Mouse (Mus musculus) CH12.LX (cell line): ENCODE measurements around the gene Gm17545. TPM values are rescaled to one million over a fixed set of nuclear protein-coding genes. Genes with fewer than 3 reads are reported as not detected.

ENCODE experiments used
- DNase-seq: peaks from one replicate; pipeline ENCODE4 v3.0.0-alpha.2; 2013; ENCODE audit errors: extremely low read depth
- H3K27ac ChIP-seq: 2 replicates; pipeline ENCODE4 v1.5.1; 2012; ENCODE audit warnings: low read depth, mild to moderate bottlenecking, control low read depth, moderate library complexity; ENCODE audit not compliant: insufficient read depth
- H3K27me3 ChIP-seq: replicated peaks from 2 replicates; pipeline ENCODE3; 2012; ENCODE audit warnings: inconsistent platforms
- H3K36me3 ChIP-seq, 2 experiments: replicated peaks in 1 of 2; 2 replicates each; pipeline versions ENCODE3 to v1.6.1; 2012; ENCODE audit warnings: inconsistent platforms in 1 of 2, low read length in 1 of 2, mild to moderate bottlenecking in 1 of 2, mixed read lengths in 1 of 2, moderate library complexity in 1 of 2; ENCODE audit not compliant: control insufficient read depth in 1 of 2, insufficient read depth in 1 of 2
- H3K4me1 ChIP-seq, 2 experiments: 2 replicates each; pipeline ENCODE4 v1.6.1; 2012; ENCODE audit warnings: inconsistent platforms in 1 of 2, moderate library complexity in 1 of 2; ENCODE audit not compliant: insufficient read depth in 2 of 2, control insufficient read depth in 1 of 2
- H3K4me2 ChIP-seq: 2 replicates; pipeline ENCODE4 v1.6.1; 2012; ENCODE audit warnings: low read depth, mild to moderate bottlenecking, control low read depth; ENCODE audit not compliant: poor library complexity, insufficient read depth, severe bottlenecking
- H3K4me3 ChIP-seq, 3 experiments: fragments of 150-350 bp in 1 of 3; sonication (generic) in 1 of 3; replicated peaks in 1 of 3; 2 replicates each; pipeline versions ENCODE3 to v1.5.1; 2011 to 2012; ENCODE audit warnings: low read depth in 2 of 3, low read length in 2 of 3, mild to moderate bottlenecking in 2 of 3, moderate library complexity in 2 of 3, control low read depth in 1 of 3, improper control_type of control experiment in 1 of 3, inconsistent platforms in 1 of 3, mixed read lengths in 1 of 3; ENCODE audit not compliant: poor library complexity in 1 of 3
- H3K79me2 ChIP-seq: replicated peaks from 2 replicates; pipeline ENCODE4 v1.6.1; 2012; ENCODE audit warnings: mild to moderate bottlenecking, moderate library complexity; ENCODE audit not compliant: control insufficient read depth, poor library complexity, insufficient read depth, severe bottlenecking; ENCODE audit errors: extremely low read depth
- H3K9ac ChIP-seq: 2 replicates; pipeline ENCODE4 v1.6.1; 2012; ENCODE audit warnings: low read depth, mild to moderate bottlenecking, control low read depth, moderate library complexity; ENCODE audit not compliant: insufficient read depth
- H3K9me3 ChIP-seq: replicated peaks from 2 replicates; pipeline ENCODE3; 2012; ENCODE audit warnings: low read length, inconsistent platforms, mixed read lengths
- BHLHE40 ChIP-seq: IDR thresholded peaks from 2 replicates; pipeline ENCODE4 v1.6.1; 2011; ENCODE audit warnings: mild to moderate bottlenecking, low read depth, low read length, improper control_type of control experiment
- CHD1 ChIP-seq: IDR thresholded peaks from 2 replicates; pipeline ENCODE4 v1.6.1; 2012; ENCODE audit warnings: low read depth, low read length, improper control_type of control experiment, inconsistent platforms
- E2F4 ChIP-seq: IDR thresholded peaks from 2 replicates; pipeline ENCODE4 v1.6.1; 2011; ENCODE audit warnings: low read depth, low read length, improper control_type of control experiment; ENCODE audit not compliant: insufficient replicate concordance
- ELF1 ChIP-seq: IDR thresholded peaks from 2 replicates; pipeline ENCODE4 v1.6.1; 2014; ENCODE audit warnings: low read depth, mild to moderate bottlenecking, inconsistent platforms, low read length, improper control_type of control experiment
- EP300 ChIP-seq: IDR thresholded peaks from 2 replicates; pipeline ENCODE4 v1.6.1; 2011; ENCODE audit warnings: low read length, improper control_type of control experiment
- ETS1 ChIP-seq: conservative IDR thresholded peaks from 2 replicates; pipeline ENCODE4 v1.6.1; 2012; ENCODE audit warnings: low read depth, mild to moderate bottlenecking, inconsistent platforms, low read length, improper control_type of control experiment, moderate library complexity
- GABPA ChIP-seq: IDR thresholded peaks from 2 replicates; pipeline ENCODE4 v1.6.1; 2012; ENCODE audit warnings: low read depth, low read length, improper control_type of control experiment, inconsistent platforms; ENCODE audit not compliant: insufficient replicate concordance
- IRF4 ChIP-seq: IDR thresholded peaks from 2 replicates; pipeline ENCODE4 v1.6.1; 2014; ENCODE audit warnings: low read depth, mild to moderate bottlenecking, inconsistent platforms, low read length, improper control_type of control experiment
- KAT2A ChIP-seq: IDR thresholded peaks from 2 replicates; pipeline ENCODE4 v1.6.1; 2012; ENCODE audit warnings: low read length, improper control_type of control experiment, inconsistent platforms; ENCODE audit not compliant: insufficient replicate concordance
- MAFK ChIP-seq: IDR thresholded peaks from 2 replicates; pipeline ENCODE4 v1.6.1; 2011; ENCODE audit warnings: low read length, improper control_type of control experiment; ENCODE audit not compliant: insufficient replicate concordance
- MAZ ChIP-seq: IDR thresholded peaks from 2 replicates; pipeline ENCODE4 v1.6.1; 2012; ENCODE audit warnings: low read depth, mild to moderate bottlenecking, inconsistent platforms, low read length, improper control_type of control experiment, moderate library complexity
- MEF2A ChIP-seq: IDR thresholded peaks from 2 replicates; pipeline ENCODE4 v1.6.1; 2014; ENCODE audit warnings: low read depth, mild to moderate bottlenecking, inconsistent platforms, low read length, improper control_type of control experiment, borderline replicate concordance
- MXI1 ChIP-seq: IDR thresholded peaks from 2 replicates; pipeline ENCODE4 v1.6.1; 2011; ENCODE audit warnings: mild to moderate bottlenecking, low read depth, low read length, improper control_type of control experiment
- MYC ChIP-seq: IDR thresholded peaks from 2 replicates; pipeline ENCODE4 v1.6.1; 2011; ENCODE audit warnings: low read depth, mild to moderate bottlenecking, improper control_type of control experiment, low read length
- NELFE ChIP-seq: IDR thresholded peaks from 2 replicates; pipeline ENCODE4 v1.6.1; 2011; ENCODE audit warnings: low read depth, low read length, improper control_type of control experiment
- POLR2A ChIP-seq: IDR thresholded peaks from 2 replicates; pipeline ENCODE4 v1.6.1; 2011; ENCODE audit warnings: low read depth, mild to moderate bottlenecking, improper control_type of control experiment, low read length
- RCOR1 ChIP-seq: conservative IDR thresholded peaks from 2 replicates; pipeline ENCODE4 v1.6.1; 2012; ENCODE audit warnings: low read depth, mild to moderate bottlenecking, inconsistent platforms, low read length, improper control_type of control experiment
- SMC3 ChIP-seq: IDR thresholded peaks from 2 replicates; pipeline ENCODE4 v1.6.1; 2011; ENCODE audit warnings: low read depth, low read length, improper control_type of control experiment
- TBP ChIP-seq: conservative IDR thresholded peaks from 2 replicates; pipeline ENCODE4 v1.6.1; 2011; ENCODE audit warnings: low read depth, low read length, improper control_type of control experiment
- TCF12 ChIP-seq: IDR thresholded peaks from 2 replicates; pipeline ENCODE4 v1.6.1; 2014; ENCODE audit warnings: low read depth, mild to moderate bottlenecking, inconsistent platforms, low read length, improper control_type of control experiment
- USF2 ChIP-seq: conservative IDR thresholded peaks from 2 replicates; pipeline ENCODE4 v1.6.1; 2011; ENCODE audit warnings: low read depth, low read length, improper control_type of control experiment
- ZKSCAN1 ChIP-seq: IDR thresholded peaks from 2 replicates; pipeline ENCODE4 v1.6.1; 2012; ENCODE audit warnings: low read depth, inconsistent platforms, low read length, improper control_type of control experiment, borderline replicate concordance
- ZMIZ1 ChIP-seq: IDR thresholded peaks from 2 replicates; pipeline ENCODE4 v1.6.1; 2012; ENCODE audit warnings: low read depth, mild to moderate bottlenecking, inconsistent platforms, low read length, improper control_type of control experiment
- dilution Hi-C: fragments of 300-500 bp; cut with MboI; formaldehyde crosslinking; loops from 2 replicates; pipeline ENCODE4 v1.14.3; 2020; ENCODE audit warnings: low sequenced_read_pairs; ENCODE audit not compliant: extremely low pct_unique_long_range_greater_than_20kb, extremely low pct_ligation_motif_present
- in situ Hi-C: fragments of 300-500 bp; cut with MboI; formaldehyde crosslinking; loops from 3 replicates; pipeline ENCODE4 v1.14.3; 2019; ENCODE audit warnings: low sequenced_read_pairs, low pct_ligation_motif_present, low pct_unique_long_range_greater_than_20kb, mixed read lengths
- polyA plus RNA-seq: library from polyadenylated mRNA; unstranded; fragments of >175 nt; gene quantifications from 2 replicates; pipeline ENCODE4 v1.2.1, GENCODE M21; 2012; ENCODE audit warnings: low read depth; ENCODE audit not compliant: insufficient read length
- total RNA-seq, 2 experiments: library from RNA; depleted of rRNA; stranded (reverse); fragments of 300-350 nt in 1 of 2; fragments of >200 nt in 1 of 2; gene quantifications; 2 replicates each; pipeline ENCODE4 v1.2.3; 2012 to 2014

Gm17545 gene
- total and polyA plus RNA-seq, 3 experiments, result not detected

- in situ Hi-C loops, result no loop called here
- dilution Hi-C loops, result no loop called here
- no peak overlapping the region for H3K4me2 ChIP-seq
- no peak for DNase-seq
- no peak overlapping the region for H3K9ac ChIP-seq
- H3K27me3 ChIP-seq, result no peaks in the 10 kb centered on the region
- TF ChIP-seq USF2 (no peak), MEF2A (no peak), TBP (no peak), MYC (no peak), MAZ (no peak), GABPA (no peak), SMC3 (no peak), KAT2A (no peak), ETS1 (no peak), MXI1 (no peak), RCOR1 (no peak), ZKSCAN1 (no peak), TCF12 (no peak)
- no peaks in the 10 kb centered on the region for H3K79me2 ChIP-seq
- no peak overlapping the region for H3K4me3 ChIP-seq
- H3K27ac ChIP-seq, result no peak overlapping the region
- H3K4me1 ChIP-seq, result peaks cover 0 to 4% of the 10 kb centered on the region in 2 experiments; a peak in 1 of 4 replicates
- no peaks in the 10 kb centered on the region for H3K36me3 ChIP-seq
- no peaks in the 10 kb centered on the region for H3K9me3 ChIP-seq
Observed at GRCm38 (mm10) chr9:22423507-22423906, 30.6 kb upstream of the Gm17545 start.

GRCm38 (mm10) chr9:22424196-22424595, 29.9 kb upstream of the Gm17545 start:
- Histone ChIP-seq H3K36me3 (no peaks in the 10 kb centered on the region), H3K9ac (no peak overlapping the region), H3K4me3 (no peak overlapping the region), H3K27me3 (no peaks in the 10 kb centered on the region), H3K9me3 (no peaks in the 10 kb centered on the region), H3K4me2 (no peak overlapping the region), H3K27ac (no peak overlapping the region), H3K4me1 (peaks cover 0 to 11% of the 10 kb centered on the region in 2 experiments; a peak in 2 of 4 replicates), H3K79me2 (no peaks in the 10 kb centered on the region)
- TF ChIP-seq NELFE, result no peak
- no peak for TF ChIP-seq ELF1
- no peak for TF ChIP-seq KAT2A
- no peak for TF ChIP-seq BHLHE40
- no peak for TF ChIP-seq TCF12
- TF ChIP-seq ZMIZ1, result no peak
- no peak for TF ChIP-seq E2F4
- TF ChIP-seq ZKSCAN1, result no peak
- TF ChIP-seq MXI1, result no peak
- no peak for TF ChIP-seq CHD1
- no peak for TF ChIP-seq MAZ
- TF ChIP-seq MAFK, result no peak
- no peak for TF ChIP-seq POLR2A
- TF ChIP-seq EP300, result no peak
- TF ChIP-seq TBP, result no peak
- TF ChIP-seq IRF4, result no peak
- no peak for TF ChIP-seq SMC3
- no peak for TF ChIP-seq GABPA
- DNase-seq, result no peak
- dilution Hi-C loops (no loop called here), in situ Hi-C loops (no loop called here)
